Mouse (Mus musculus): Measurements from ENCODE around the gene Tmem52.
"Not testable (repeated sequence)": the region's sequence is repeated elsewhere in the genome, so short reads cannot be mapped to it uniquely, and the experiment has no call there.

Gene Tmem52

GRCm38 (mm10) chr4:155468952-155469351, at the start of gene Tmem52:
TSS of gene Tmem52 (plus strand) at chr4:155469114.
- DNase-seq = no peak

- no peak for DNase-seq
These were observed 48.8 kb upstream of the Tmem52 start for GRCm38 (mm10) chr4:155420137-155420536.

GRCm38 (mm10) chr4:155421412-155422370, 47.2 kb upstream of the Tmem52 start:
- not testable (repeated sequence) for DNase-seq

- DNase-seq = no peak
These were observed 44.9 kb upstream of the Tmem52 start for GRCm38 (mm10) chr4:155423988-155424387.

GRCm38 (mm10) chr4:155426272-155426671, 42.6 kb upstream of the Tmem52 start:
- no peak for DNase-seq

GRCm38 (mm10) chr4:155428442-155428841, 40.5 kb upstream of the Tmem52 start:
- no peak for DNase-seq

GRCm38 (mm10) chr4:155429202-155429601, 39.7 kb upstream of the Tmem52 start:
- DNase-seq = no peak

GRCm38 (mm10) chr4:155432358-155432757, 36.6 kb upstream of the Tmem52 start:
- no peak for DNase-seq

GRCm38 (mm10) chr4:155433993-155434392, 34.9 kb upstream of the Tmem52 start:
- no peak for DNase-seq

GRCm38 (mm10) chr4:155442808-155443207, 26.1 kb upstream of the Tmem52 start:
- DNase-seq = no peak

GRCm38 (mm10) chr4:155451597-155451996, 17.3 kb upstream of the Tmem52 start:
- no peak for DNase-seq

GRCm38 (mm10) chr4:155458575-155458974, 10.3 kb upstream of the Tmem52 start:
- DNase-seq = no peak

- DNase-seq = no peak
These were observed 5.9 kb upstream of the Tmem52 start for GRCm38 (mm10) chr4:155463050-155463449.

- DNase-seq = no peak
These were observed 5.3 kb upstream of the Tmem52 start for GRCm38 (mm10) chr4:155463611-155464010.

- DNase-seq = no peak
These were observed 4.9 kb upstream of the Tmem52 start for GRCm38 (mm10) chr4:155464061-155464460.

GRCm38 (mm10) chr4:155465607-155466006, 3.3 kb upstream of the Tmem52 start:
- DNase-seq = no peak

GRCm38 (mm10) chr4:155466080-155466479, 2.8 kb upstream of the Tmem52 start:
- DNase-seq = no peak

- DNase-seq = no peak
These were observed 1.5 kb upstream of the Tmem52 start for GRCm38 (mm10) chr4:155467237-155468010.

- DNase-seq = no peak
These were observed 812 bp downstream of the Tmem52 start for GRCm38 (mm10) chr4:155469590-155470262.

GRCm38 (mm10) chr4:155470263-155470953, 1.5 kb downstream of the Tmem52 start:
- DNase-seq = no peak

- no peak for DNase-seq
These were observed 2.1 kb downstream of the Tmem52 start for GRCm38 (mm10) chr4:155470997-155471396.

GRCm38 (mm10) chr4:155471406-155471805, 2.5 kb downstream of the Tmem52 start:
- no peak for DNase-seq

All from right cerebral cortex, postnatal 14 days (tissue).